Mouse (Mus musculus): Measurements from ENCODE around the gene Arfgap1.

Gene Arfgap1

GRCm38 (mm10) chr2:180967010-180967763 is at the start of gene Arfgap1:
Gene Arfgap1, plus strand, starts transcription at chr2:180967225.
- DNase-seq (ENCODE audit: low read depth in 1 of 2, low spot score in 2 of 2) = peak; percentile 58 to 77

- peak in 1 of 2 experiments; percentile 18 for DNase-seq (ENCODE audit: low read depth in 1 of 2, low spot score in 2 of 2)
These were observed 46.9 kb upstream of the Arfgap1 start for GRCm38 (mm10) chr2:180919913-180920809.

GRCm38 (mm10) chr2:180920810-180921400 is 46.1 kb upstream of the Arfgap1 start, which contains the start of gene Ythdf1:
Gene Ythdf1, minus strand, starts transcription at chr2:180920949.
- DNase-seq (ENCODE audit: low read depth in 1 of 2, low spot score in 2 of 2) = peak; percentile 89 to 97

- DNase-seq (ENCODE audit: low read depth in 1 of 2, low spot score in 2 of 2) = no peak
These were observed 44.3 kb upstream of the Arfgap1 start for GRCm38 (mm10) chr2:180922739-180923138.

GRCm38 (mm10) chr2:180925176-180925575 is 41.8 kb upstream of the Arfgap1 start:
- DNase-seq (ENCODE audit: low read depth in 1 of 2, low spot score in 2 of 2) = peak in 1 of 2 experiments; percentile 25

- DNase-seq (ENCODE audit: low read depth in 1 of 2, low spot score in 2 of 2) = no peak
These were observed 38.3 kb upstream of the Arfgap1 start, which contains the start of gene Birc7 for GRCm38 (mm10) chr2:180928723-180929122. Gene Birc7, plus strand, starts transcription at chr2:180929023.

GRCm38 (mm10) chr2:180932418-180932817 is 34.6 kb upstream of the Arfgap1 start:
- no peak for DNase-seq (ENCODE audit: low read depth in 1 of 2, low spot score in 2 of 2)

- DNase-seq (ENCODE audit: low read depth in 1 of 2, low spot score in 2 of 2) = no peak
These were observed 26.8 kb upstream of the Arfgap1 start for GRCm38 (mm10) chr2:180940187-180940586.

GRCm38 (mm10) chr2:180941869-180942268 is 25.2 kb upstream of the Arfgap1 start:
- no peak for DNase-seq (ENCODE audit: low read depth in 1 of 2, low spot score in 2 of 2)

- DNase-seq (ENCODE audit: low read depth in 1 of 2, low spot score in 2 of 2) = no peak
These were observed 17.1 kb upstream of the Arfgap1 start for GRCm38 (mm10) chr2:180949947-180950346.

- DNase-seq (ENCODE audit: low read depth in 1 of 2, low spot score in 2 of 2) = no peak
These were observed 14.3 kb upstream of the Arfgap1 start for GRCm38 (mm10) chr2:180952731-180953171.

GRCm38 (mm10) chr2:180953638-180954037 is 13.4 kb upstream of the Arfgap1 start:
- DNase-seq (ENCODE audit: low read depth in 1 of 2, low spot score in 2 of 2) = no peak

- no peak for DNase-seq (ENCODE audit: low read depth in 1 of 2, low spot score in 2 of 2)
These were observed 12.7 kb upstream of the Arfgap1 start, which contains the start of gene Nkain4 for GRCm38 (mm10) chr2:180954061-180955047. Gene Nkain4, minus strand, starts transcription at chr2:180954699.

- DNase-seq (ENCODE audit: low read depth in 1 of 2, low spot score in 2 of 2) = no peak
These were observed 7.4 kb upstream of the Arfgap1 start for GRCm38 (mm10) chr2:180959605-180960004.

- DNase-seq (ENCODE audit: low read depth in 1 of 2, low spot score in 2 of 2) = no peak
These were observed 6.8 kb upstream of the Arfgap1 start for GRCm38 (mm10) chr2:180960187-180960586.

- DNase-seq (ENCODE audit: low read depth in 1 of 2, low spot score in 2 of 2) = no peak
These were observed 4.3 kb upstream of the Arfgap1 start for GRCm38 (mm10) chr2:180962616-180963308.

GRCm38 (mm10) chr2:180963956-180964355 is 3.1 kb upstream of the Arfgap1 start:
- peak; percentile 30 to 49 for DNase-seq (ENCODE audit: low read depth in 1 of 2, low spot score in 2 of 2)

GRCm38 (mm10) chr2:180966092-180966882 is 738 bp upstream of the Arfgap1 start:
- no peak for DNase-seq (ENCODE audit: low read depth in 1 of 2, low spot score in 2 of 2)

- no peak for DNase-seq (ENCODE audit: low read depth in 1 of 2, low spot score in 2 of 2)
These were observed 14.1 kb downstream of the Arfgap1 start for GRCm38 (mm10) chr2:180981133-180981532.

Measured in monocyte, adult 2 months (primary cell).